Mouse (Mus musculus) gastrocnemius, postnatal 14 days (tissue): ENCODE data around the gene Coro7. TPM values are rescaled to one million over a fixed set of nuclear protein-coding genes. Genes with fewer than 3 reads are reported as not detected.
A peak's percentile ranks its signal among the peaks of the same experiment; 100 is the strongest.

Source experiments
- DNase-seq: peaks from one replicate; pipeline ENCODE4 v3.0.0; 2021; ENCODE audit warnings: mixed read lengths
- intact Hi-C: fragments of 180-260 bp; cut with DNase I; formaldehyde crosslinking; loops from one replicate; pipeline ENCODE4 v1.15.1; 2025; ENCODE audit warnings: low total_unique reads
- total RNA-seq, 2 experiments: library from RNA; stranded (reverse); gene quantifications; 2 replicates each; pipeline ENCODE4 v1.2.3; 2021

Gene Coro7
- total RNA-seq, 2 experiments from 2014 or later: 13.9 to 17.8 TPM

GRCm38 (mm10) chr16:4652707-4653416, 26.7 kb downstream of the Coro7 start:
- DNase-seq: no peak
- intact Hi-C loops: no loop called here

GRCm38 (mm10) chr16:4651624-4652023, 28.0 kb downstream of the Coro7 start:
- DNase-seq: no peak
- intact Hi-C loops: no loop called here

- intact Hi-C loops: no loop called here
- no peak for DNase-seq
These were observed 28.5 kb downstream of the Coro7 start for GRCm38 (mm10) chr16:4651081-4651480.

- intact Hi-C loops: no loop called here
- no peak for DNase-seq
These were observed 29.4 kb downstream of the Coro7 start for GRCm38 (mm10) chr16:4650161-4650560.

GRCm38 (mm10) chr16:4649692-4650091, 29.9 kb downstream of the Coro7 start:
- DNase-seq: no peak
- intact Hi-C loops: no loop called here

GRCm38 (mm10) chr16:4649211-4649610, 30.4 kb downstream of the Coro7 start:
- no peak for DNase-seq
- intact Hi-C loops: no loop called here

- intact Hi-C loops: no loop called here
- no peak for DNase-seq
These were observed 31.1 kb downstream of the Coro7 start for GRCm38 (mm10) chr16:4648416-4649023.

- intact Hi-C loops: no loop called here
- peak; percentile 76 for DNase-seq
These were observed 31.9 kb downstream of the Coro7 start for GRCm38 (mm10) chr16:4647651-4648141.

GRCm38 (mm10) chr16:4646831-4647230, 32.7 kb downstream of the Coro7 start:
- DNase-seq: no peak
- intact Hi-C loops: no loop called here

- DNase-seq: no peak
- intact Hi-C loops: no loop called here
These were observed 33.7 kb downstream of the Coro7 start for GRCm38 (mm10) chr16:4645867-4646266.

GRCm38 (mm10) chr16:4643670-4644419, 35.7 kb downstream of the Coro7 start:
- intact Hi-C loops: no loop called here
- peak; percentile 85 for DNase-seq

GRCm38 (mm10) chr16:4642937-4643336, 36.6 kb downstream of the Coro7 start:
- no peak for DNase-seq

GRCm38 (mm10) chr16:4642190-4642589, 37.4 kb downstream of the Coro7 start:
- DNase-seq: peak; percentile 51
- intact Hi-C loops: no loop called here

More at GRCm38 (mm10) chr16:4642937-4643336, 36.6 kb downstream of the Coro7 start:
- intact Hi-C loops: no loop called here

GRCm38 (mm10) chr16:4641119-4641838, 38.3 kb downstream of the Coro7 start:
- intact Hi-C loops: no loop called here

GRCm38 (mm10) chr16:4640267-4641005, 39.1 kb downstream of the Coro7 start:
- intact Hi-C loops: no loop called here
- no peak for DNase-seq

More at GRCm38 (mm10) chr16:4641119-4641838, 38.3 kb downstream of the Coro7 start:
- DNase-seq: no peak

- intact Hi-C loops: no loop called here
- DNase-seq: peak; percentile 90
These were observed 39.7 kb downstream of the Coro7 start, which contains the start of the genes Vasn and Dnaja3 for GRCm38 (mm10) chr16:4639831-4640237. Gene Vasn (plus strand): TSS chr16:4639941. Gene Dnaja3 (plus strand): TSS chr16:4639989.

- no peak for DNase-seq
- intact Hi-C loops: no loop called here
These were observed 40.6 kb downstream of the Coro7 start for GRCm38 (mm10) chr16:4638891-4639390.

- DNase-seq: no peak
- intact Hi-C loops: no loop called here
These were observed 43.8 kb downstream of the Coro7 start for GRCm38 (mm10) chr16:4635760-4636159.

- DNase-seq: no peak
- intact Hi-C loops: loop anchor here (5.0 kb wide), 1 partner anchor 33 kb away; no protein-coding TSS in a partner anchor
These were observed 44.9 kb downstream of the Coro7 start for GRCm38 (mm10) chr16:4634681-4635080.
